Mouse (Mus musculus) ES-Bruce4 (cell line): Measurements from ENCODE around the gene Mfsd4b4.

Experiments used
- CTCF ChIP-seq: IDR thresholded peaks from one replicate; pipeline ENCODE4 v1.8.1; 2011; ENCODE audit warnings: low read depth, low read length
- EP300 ChIP-seq: IDR thresholded peaks from 2 replicates; pipeline ENCODE4 v1.6.1; 2011; ENCODE audit warnings: low read depth, low read length; ENCODE audit not compliant: insufficient read depth
- POLR2A ChIP-seq: IDR thresholded peaks from one replicate; pipeline ENCODE4 v1.8.1; 2011; ENCODE audit warnings: low read length; ENCODE audit not compliant: insufficient read depth

GRCm38 (mm10) chr10:39908768-39909441 lies 9.9 kb upstream of the Mfsd4b4 start:
- TF ChIP-seq CTCF (no peak), POLR2A (no peak), EP300 (no peak)
